Mouse (Mus musculus): ENCODE measurements around the gene Upf1. TPM values are rescaled to one million over a fixed set of nuclear protein-coding genes. Genes with fewer than 3 reads are reported as not detected.

Gene Upf1
- polyA plus RNA-seq (2012; rRNA removed; ENCODE audit: low replicate concordance), result 24.6 and 43.5 TPM in 2 replicates

DNA sequence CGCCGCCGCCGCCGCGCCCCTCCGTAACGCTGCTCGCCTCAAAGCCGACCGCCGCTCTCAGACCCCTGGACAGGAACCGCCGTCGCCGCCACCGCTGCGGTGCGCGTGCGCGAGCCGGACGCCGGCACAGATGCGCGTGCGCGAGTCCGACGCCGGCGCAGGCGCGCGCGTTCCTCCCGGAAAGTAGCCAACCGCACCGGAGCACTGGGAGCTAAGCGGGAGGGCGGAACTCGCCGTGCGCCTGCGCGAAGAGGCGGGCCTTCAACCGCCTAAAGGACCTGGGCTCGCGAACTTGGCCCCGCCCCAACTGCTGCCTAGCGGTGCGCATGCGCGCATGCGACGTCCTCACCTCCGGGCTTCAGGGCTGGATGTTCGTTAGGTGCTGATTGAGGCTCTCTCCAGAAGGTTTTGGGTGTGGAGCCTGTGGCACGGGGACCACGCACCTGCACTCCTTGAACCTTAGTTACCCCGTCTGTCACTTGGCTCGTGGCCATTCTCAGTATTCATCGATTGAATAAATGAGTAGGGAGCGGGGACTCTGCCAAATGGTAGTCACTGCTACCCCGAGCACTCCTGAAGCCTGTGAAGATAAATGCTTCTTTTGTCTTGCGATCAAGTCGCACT lies at the start of gene Upf1:
Gene Upf1 (minus strand): TSS at position 85 of the 624 bp plus-strand sequence.

DNA sequence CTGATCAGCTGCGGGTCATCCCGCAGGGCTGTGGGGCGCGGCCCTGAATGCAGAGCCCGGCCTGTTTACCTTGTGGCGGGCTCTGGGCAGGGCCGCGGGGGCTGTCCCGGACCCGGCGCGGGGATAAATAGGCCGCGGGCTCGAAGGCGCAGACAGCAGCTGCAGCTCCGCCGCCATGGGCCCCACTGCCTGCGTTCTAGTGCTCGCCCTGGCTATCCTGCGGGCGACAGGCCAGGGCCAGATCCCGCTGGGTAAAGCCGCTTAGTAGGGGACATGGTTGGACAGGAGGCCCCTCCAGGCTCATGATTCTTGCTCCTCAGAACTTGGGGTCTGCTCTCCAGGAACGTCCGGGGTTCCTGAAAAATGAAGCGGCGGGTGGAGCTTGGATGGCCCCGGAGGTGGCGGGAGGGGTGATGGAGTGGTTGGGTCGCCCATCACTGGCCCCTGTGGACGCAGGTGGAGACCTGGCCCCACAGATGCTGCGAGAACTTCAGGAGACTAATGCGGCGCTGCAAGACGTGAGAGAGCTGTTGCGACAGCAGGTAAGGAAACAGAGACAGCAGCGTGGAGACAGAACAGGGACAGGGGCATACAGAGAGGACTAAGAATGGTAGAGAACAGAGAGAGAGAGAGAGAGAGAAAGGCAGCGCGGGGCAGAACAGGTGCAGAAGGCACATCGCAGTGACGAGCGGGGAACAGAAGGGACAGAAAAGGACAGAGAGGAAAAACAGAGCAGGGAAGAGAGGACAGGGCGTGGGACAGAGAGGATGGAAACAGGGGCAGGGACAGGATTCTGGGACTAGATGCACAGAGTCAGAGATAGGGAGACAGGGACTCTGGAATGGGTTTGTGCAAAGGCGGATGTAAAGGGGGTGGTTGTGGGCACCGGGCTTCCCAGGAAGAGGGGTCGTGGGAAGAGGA lies 20.6 kb upstream of the Upf1 start, which contains the start of gene Comp:
Gene Comp (plus strand): TSS at position 162 of the 921 bp plus-strand sequence.

DNA sequence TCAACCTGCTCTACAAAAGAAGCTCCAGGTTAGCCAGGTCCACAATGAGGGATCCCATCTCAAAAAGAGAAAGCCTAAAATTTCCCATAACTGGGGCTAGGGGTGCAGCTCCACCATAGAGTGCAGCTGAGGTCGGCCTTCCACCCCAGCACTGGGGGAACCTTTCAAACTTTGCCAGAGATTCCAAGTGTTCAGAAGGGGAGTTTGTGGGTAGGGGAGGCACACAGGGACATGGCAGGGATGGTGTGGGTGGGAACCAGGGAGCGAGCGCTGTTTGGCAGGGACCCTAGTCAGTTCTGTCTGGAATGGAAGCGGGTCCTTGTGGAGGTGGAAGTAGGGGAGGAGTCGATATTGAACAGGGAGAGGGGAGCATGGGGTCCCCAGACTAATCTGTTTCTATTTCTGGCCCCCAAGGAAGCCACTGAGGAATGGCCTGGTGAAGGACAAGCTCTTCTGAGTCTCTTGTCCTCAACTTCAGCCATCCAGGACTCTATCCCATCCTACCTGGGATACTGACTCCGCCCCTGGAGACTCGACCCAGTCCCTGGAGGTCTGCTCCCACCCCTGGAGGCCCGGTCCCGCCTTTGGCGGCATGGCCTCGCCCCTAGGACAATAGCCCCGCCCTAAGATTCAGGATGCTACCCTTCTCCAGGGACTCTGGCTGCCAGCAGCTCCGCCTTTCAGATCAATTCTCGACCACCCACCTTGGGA lies 23.8 kb downstream of the Upf1 start, which contains the start of gene Gdf1:
Gene Gdf1 (plus strand): TSS at position 694 of the 711 bp plus-strand sequence.

DNA sequence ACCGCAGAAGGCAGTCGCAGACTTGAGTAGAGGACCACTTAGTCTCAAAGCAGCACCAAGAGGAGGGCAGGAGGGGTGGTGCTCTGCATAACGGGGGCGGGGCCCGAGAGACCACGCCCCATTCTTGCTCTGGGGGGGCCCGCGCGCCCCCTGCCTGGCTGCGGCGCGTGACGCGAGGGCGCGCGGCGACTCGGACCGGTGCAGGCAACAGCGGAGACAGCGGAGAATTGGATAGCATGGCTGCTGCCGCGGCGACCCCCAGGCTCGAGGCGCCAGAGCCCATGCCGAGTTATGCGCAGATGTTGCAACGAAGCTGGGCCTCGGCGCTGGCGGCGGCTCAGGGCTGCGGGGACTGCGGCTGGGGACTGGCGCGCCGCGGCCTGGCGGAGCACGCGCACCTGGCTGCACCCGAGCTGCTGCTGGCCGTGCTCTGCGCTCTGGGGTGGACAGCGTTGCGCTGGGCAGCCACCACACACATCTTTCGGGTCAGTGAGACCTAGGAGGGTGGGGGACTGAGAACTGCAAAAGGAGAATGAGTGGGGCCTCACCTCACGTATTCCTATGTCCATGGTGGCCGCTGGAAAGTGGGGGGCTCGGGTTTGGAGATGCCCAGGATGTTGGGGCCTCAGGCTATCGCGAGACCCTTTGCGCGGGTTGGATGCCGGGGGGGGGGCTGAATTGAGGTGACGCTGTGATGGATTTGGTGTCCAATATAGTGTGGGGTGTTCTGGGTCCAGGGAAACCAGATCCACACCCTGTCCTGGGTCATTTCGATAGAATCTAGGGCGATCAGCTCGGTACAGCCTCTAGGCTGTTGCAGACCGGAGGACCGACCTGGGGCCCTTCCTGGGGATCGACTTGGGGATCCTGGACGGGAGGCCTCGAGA lies 37.2 kb downstream of the Upf1 start, which contains the start of gene Cers1:
Gene Cers1 (plus strand): TSS at position 152 of the 887 bp plus-strand sequence.

DNA sequence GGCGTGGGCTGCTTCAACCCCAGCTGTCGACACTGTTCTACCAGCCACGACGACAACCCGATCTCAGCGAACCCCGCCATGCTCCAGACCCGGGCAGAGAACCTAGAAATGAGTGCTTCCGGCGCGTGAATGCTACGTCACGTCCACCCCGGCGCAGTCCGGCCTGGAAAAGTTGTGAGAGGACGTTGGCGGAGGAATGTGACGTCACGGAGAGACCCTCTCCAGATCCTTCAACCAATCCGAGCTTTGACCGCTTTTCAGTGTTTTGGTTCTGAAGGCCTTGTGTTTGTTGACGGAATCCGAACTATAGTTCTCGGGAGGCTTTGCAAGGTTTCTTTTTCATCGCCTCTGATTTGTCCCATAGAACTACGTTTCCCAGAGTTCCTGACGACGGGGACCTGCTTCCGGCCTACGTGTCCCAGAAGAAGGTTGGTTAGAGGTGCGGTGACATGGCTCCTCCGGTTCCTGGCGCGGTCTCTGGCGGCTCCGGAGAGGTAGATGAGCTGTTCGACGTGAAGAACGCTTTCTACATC lies 50.7 kb downstream of the Upf1 start, which contains the start of the genes Ddx49 and Cope:
Gene Ddx49 (minus strand): TSS at position 132 of the 533 bp plus-strand sequence.
Gene Cope (plus strand): TSS at position 161 of the 533 bp plus-strand sequence.

DNA sequence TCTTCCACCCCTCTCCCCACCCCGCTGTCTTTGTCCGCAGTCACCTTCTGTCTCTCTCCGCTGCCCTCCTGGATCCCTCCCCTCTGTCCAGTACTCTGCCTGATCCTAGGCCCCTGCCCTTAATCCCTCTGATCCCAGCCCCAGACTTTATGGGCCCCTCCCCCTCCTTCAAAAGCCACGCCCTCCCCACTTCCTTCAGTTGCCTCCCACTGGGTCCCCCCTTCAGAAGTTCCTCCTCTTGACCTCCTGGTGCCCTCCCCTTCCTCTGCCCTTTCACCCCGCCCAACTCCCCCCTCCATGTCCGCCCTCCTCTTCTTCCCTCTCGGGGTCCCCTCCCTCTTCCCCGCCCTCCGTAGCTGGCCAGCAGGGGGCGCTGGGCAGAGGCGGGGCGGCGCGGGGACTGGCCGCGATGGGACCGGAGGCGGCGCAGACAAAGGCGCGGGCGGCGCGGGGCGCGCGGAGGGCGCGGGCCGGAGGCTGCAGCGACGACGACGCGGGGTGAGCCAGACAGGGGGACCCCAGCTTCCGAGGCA lies 70.4 kb downstream of the Upf1 start, which contains the start of gene Homer3:
Gene Homer3 (plus strand): TSS at position 225 of the 533 bp plus-strand sequence.

Other genes with a start within 250 kb of the Upf1 start
- gene Ncan, start 232.4 kb downstream of the Upf1 start, polyA plus RNA-seq (2012; rRNA removed; ENCODE audit: low replicate concordance), result 0.50 and 3.3 TPM in 2 replicates
- 18.9 and 21.9 TPM in 2 replicates for gene Nr2c2ap, start 221.9 kb downstream of the Upf1 start, polyA plus RNA-seq (2012; rRNA removed; ENCODE audit: low replicate concordance)
- 27.5 and 30.0 TPM in 2 replicates for gene Rfxank, start 214.1 kb downstream of the Upf1 start, polyA plus RNA-seq (2012; rRNA removed; ENCODE audit: low replicate concordance)
- 105 and 114 TPM in 2 replicates for gene Borcs8, start 213.8 kb downstream of the Upf1 start, polyA plus RNA-seq (2012; rRNA removed; ENCODE audit: low replicate concordance)
- gene Mef2b, start 213.6 kb downstream of the Upf1 start, polyA plus RNA-seq (2012; rRNA removed; ENCODE audit: low replicate concordance), result 0.32 and 0.39 TPM in 2 replicates
- gene Tmem161a, start 180.9 kb downstream of the Upf1 start, polyA plus RNA-seq (2012; rRNA removed; ENCODE audit: low replicate concordance), result 123 and 138 TPM in 2 replicates
- 41.2 and 60.9 TPM in 2 replicates for gene Slc25a42, start 141.0 kb downstream of the Upf1 start, polyA plus RNA-seq (2012; rRNA removed; ENCODE audit: low replicate concordance)
- 37.0 and 50.6 TPM in 2 replicates for gene Sugp2, start 119.1 kb downstream of the Upf1 start, polyA plus RNA-seq (2012; rRNA removed; ENCODE audit: low replicate concordance)
- 28.9 TPM in 2 replicates for gene Armc6, start 118.8 kb downstream of the Upf1 start, polyA plus RNA-seq (2012; rRNA removed; ENCODE audit: low replicate concordance)
- gene Homer3, start 70.5 kb downstream of the Upf1 start, polyA plus RNA-seq (2012; rRNA removed; ENCODE audit: low replicate concordance), result 41.4 and 54.4 TPM in 2 replicates
- gene Ddx49, start 50.8 kb downstream of the Upf1 start, polyA plus RNA-seq (2012; rRNA removed; ENCODE audit: low replicate concordance), result 39.0 and 64.2 TPM in 2 replicates
- 327 and 352 TPM in 2 replicates for gene Cope, start 50.8 kb downstream of the Upf1 start, polyA plus RNA-seq (2012; rRNA removed; ENCODE audit: low replicate concordance)
- 1.3 and 8.5 TPM in 2 replicates for gene Cers1, start 37.5 kb downstream of the Upf1 start, polyA plus RNA-seq (2012; rRNA removed; ENCODE audit: low replicate concordance)
- 0.53 and 1.3 TPM in 2 replicates for gene Gdf1, start 23.5 kb downstream of the Upf1 start, polyA plus RNA-seq (2012; rRNA removed; ENCODE audit: low replicate concordance)
- gene Comp, start 20.3 kb upstream of the Upf1 start, polyA plus RNA-seq (2012; rRNA removed; ENCODE audit: low replicate concordance), result 1.2 TPM in 2 replicates
- 13.5 and 36.3 TPM in 2 replicates for gene Crtc1, start 86.3 kb upstream of the Upf1 start, polyA plus RNA-seq (2012; rRNA removed; ENCODE audit: low replicate concordance)
- gene Klhl26, start 123.7 kb upstream of the Upf1 start, polyA plus RNA-seq (2012; rRNA removed; ENCODE audit: low replicate concordance), result 34.4 and 65.1 TPM in 2 replicates
- gene Tmem59l, start 134.1 kb upstream of the Upf1 start, polyA plus RNA-seq (2012; rRNA removed; ENCODE audit: low replicate concordance), result 7.8 TPM in 1 of 2 replicates, not detected in the other
- gene Crlf1, start 139.9 kb upstream of the Upf1 start, polyA plus RNA-seq (2012; rRNA removed; ENCODE audit: low replicate concordance), result 2.6 and 5.6 TPM in 2 replicates
- gene Rex1bd, start 153.5 kb upstream of the Upf1 start, polyA plus RNA-seq (2012; rRNA removed; ENCODE audit: low replicate concordance), result 210 and 310 TPM in 2 replicates
- gene Uba52, start 157.5 kb upstream of the Upf1 start, polyA plus RNA-seq (2012; rRNA removed; ENCODE audit: low replicate concordance), result 477 and 704 TPM in 2 replicates
- gene Fkbp8, start 174.4 kb upstream of the Upf1 start, polyA plus RNA-seq (2012; rRNA removed; ENCODE audit: low replicate concordance), result 427 and 435 TPM in 2 replicates
- gene Kxd1, start 174.7 kb upstream of the Upf1 start, polyA plus RNA-seq (2012; rRNA removed; ENCODE audit: low replicate concordance), result 103 and 119 TPM in 2 replicates
- gene Ell, start 186.2 kb upstream of the Upf1 start, polyA plus RNA-seq (2012; rRNA removed; ENCODE audit: low replicate concordance), result 20.7 and 31.8 TPM in 2 replicates
- 69.7 and 218 TPM in 2 replicates for gene Isyna1, start 241.1 kb upstream of the Upf1 start, polyA plus RNA-seq (2012; rRNA removed; ENCODE audit: low replicate concordance)

Data from subcutaneous adipose tissue, adult 2 months (tissue).